Mouse (Mus musculus) ES-Bruce4 (cell line): Measurements from ENCODE around the gene Pitpnm1.

Experiments
- CTCF ChIP-seq: IDR thresholded peaks from one replicate; pipeline ENCODE4 v1.8.1; 2011; ENCODE audit warnings: low read depth, low read length
- EP300 ChIP-seq: IDR thresholded peaks from 2 replicates; pipeline ENCODE4 v1.6.1; 2011; ENCODE audit warnings: low read depth, low read length; ENCODE audit not compliant: insufficient read depth

DNA sequence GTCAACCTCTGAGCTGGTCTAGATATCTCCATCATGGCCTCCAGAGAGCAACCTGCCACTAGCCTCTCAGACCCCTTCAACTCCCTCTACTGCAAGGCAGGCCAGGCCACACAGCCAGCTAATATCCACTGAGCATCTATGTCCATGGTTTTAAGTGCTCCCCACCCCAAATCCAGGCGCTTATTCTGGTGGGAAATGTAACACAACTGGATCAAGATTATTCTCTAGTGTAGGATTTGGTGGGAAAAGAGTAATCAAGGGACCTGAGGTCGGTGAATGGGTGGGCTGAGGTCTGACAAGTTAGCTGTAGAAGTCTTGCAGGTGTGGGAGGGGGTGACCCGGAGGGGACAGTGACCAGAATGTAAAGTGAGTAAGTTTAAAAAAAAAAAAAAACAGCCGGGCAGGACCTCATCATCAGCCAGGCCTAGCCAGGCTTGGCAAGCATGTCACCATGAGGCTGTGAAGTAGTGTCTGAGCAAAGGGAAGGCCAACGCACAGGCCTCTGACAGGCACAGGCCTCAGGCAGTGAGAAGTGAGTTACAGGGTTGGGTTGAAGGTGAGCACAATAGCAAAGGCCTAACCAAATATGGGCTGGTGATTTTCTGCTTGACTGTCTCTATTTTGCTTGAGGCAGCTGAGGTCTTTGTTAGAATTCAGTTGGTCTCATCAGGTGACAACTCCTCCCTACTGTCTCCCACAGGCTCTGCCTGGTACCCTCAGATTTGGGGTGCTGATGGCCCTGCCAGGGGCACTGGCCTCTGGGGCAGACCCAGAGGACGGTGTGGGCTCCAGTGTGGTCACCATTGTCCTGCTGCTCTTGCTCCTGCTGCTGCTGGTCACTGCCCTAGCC is 55.6 kb downstream of the Pitpnm1 start:
- TF ChIP-seq CTCF (no peak), EP300 (no peak)
